Mouse (Mus musculus) olfactory bulb, adult 2 months (tissue): ENCODE data around the gene Fgfr2.

ENCODE experiments used
- CTCF ChIP-seq: fragments of 200-500 bp; IDR thresholded peaks from 2 replicates; pipeline ENCODE4 v1.5.1; 2012; ENCODE audit warnings: low read depth, mild to moderate bottlenecking, low read length, moderate library complexity; ENCODE audit not compliant: insufficient read depth
- POLR2A ChIP-seq: fragments of 200-500 bp; IDR thresholded peaks from 2 replicates; pipeline ENCODE4 v1.6.1; 2012; ENCODE audit warnings: mild to moderate bottlenecking, low read depth, low read length, moderate library complexity; ENCODE audit not compliant: insufficient read depth

DNA sequence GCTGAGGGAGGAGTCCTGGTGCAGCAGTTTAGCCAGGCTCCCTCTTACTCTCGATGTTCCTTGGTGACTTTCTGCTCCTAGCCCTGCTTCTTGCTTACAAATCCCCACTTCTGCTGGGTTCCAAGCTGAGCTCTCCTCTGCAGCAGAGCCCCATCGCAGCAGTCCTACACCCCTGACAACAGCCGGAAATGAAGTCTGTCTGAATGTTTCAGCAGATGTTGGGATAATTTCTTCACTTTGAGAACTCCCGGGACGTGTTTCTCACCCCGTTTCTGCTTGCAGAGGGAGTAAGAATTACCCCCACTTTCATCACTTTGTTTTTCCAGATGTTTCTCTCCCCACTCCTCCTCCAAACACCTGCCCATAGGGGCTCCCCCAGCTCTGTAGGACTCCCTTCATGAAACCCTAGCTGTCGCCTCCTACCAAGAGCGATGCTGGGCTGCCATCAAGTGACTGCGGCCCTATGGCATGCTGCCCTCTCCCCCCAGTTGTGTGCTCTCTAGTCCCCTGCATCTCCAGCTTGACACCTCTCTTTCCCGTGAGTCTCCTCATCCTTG lies 873.5 kb downstream of the Fgfr2 start:
- no peak for TF ChIP-seq CTCF
- no peak for TF ChIP-seq POLR2A
